Comparison of ENCODE assay signal across 8 mouse cellular contexts in the genomic region with DNA sequence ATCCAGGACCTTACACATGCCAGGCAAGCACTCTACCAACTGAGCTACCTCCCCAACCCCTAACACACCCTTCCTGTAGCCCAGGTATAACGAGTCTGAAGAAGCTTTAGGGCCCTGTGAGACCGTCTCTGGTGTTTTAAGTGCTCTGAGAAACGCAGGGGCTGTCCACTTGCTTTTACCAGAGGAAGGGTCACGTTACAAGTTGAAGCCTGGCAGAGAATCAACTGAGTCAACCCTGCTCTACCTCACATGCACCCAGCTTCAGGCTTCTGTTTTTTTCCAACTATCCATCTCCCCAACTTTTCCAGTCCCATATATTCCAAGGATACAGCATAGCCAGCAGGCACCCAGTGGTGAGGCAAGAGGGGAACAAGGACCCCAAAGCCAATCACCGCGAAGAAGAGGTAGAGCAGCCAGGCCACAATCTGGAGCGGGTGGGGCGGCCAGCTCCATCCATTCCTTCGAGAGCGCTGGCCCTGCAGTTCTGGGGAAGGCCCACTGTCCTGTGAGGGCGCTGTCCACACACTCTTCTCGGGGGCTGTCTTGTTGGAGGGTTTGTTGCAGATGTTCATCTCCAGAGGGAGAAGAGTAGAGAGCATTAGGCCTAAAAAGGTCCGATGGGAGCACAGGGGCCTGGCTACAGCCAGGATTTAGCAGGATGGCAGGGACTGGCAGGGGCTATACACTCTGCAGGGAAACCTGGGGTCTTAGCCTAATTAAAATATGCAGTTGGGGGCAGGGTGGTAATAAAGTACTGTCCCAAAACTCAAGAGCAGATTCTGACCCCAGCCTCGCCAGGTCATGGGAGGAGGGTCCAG. TPM values are rescaled to one million over a fixed set of nuclear protein-coding genes. Genes with fewer than 3 reads are reported as not detected.
DNase-seq lines count a peak whose midpoint lies in the region; ATAC-seq lines count a peak whose summit lies in the region.

No protein-coding gene starts in this region.

- peak; percentile 97 for DNase-seq in heart, adult 11 months
- no peak for DNase-seq in heart, postnatal 25 days (ENCODE audit: low spot score)
- peak; percentile 80 for DNase-seq in adipocyte (ENCODE audit: low spot score)
- peak; percentile 69 to 71 for DNase-seq in gastrocnemius, postnatal 36 days
- DNase-seq in kidney, postnatal 10 days: peak; percentile 77
- DNase-seq in mesoderm, embryonic 11.5 days (ENCODE audit: low read depth, low spot score): peak; percentile 67
- no peak for DNase-seq in layer of hippocampus, adult 8-10 months (ENCODE audit: low spot score in 2 of 2)

- intact Hi-C loops in heart, postnatal 25 days (cut with DNase I): loop anchor here (2.0 to 5.0 kb wide), 3 partner anchors 34 to 71 kb away; a partner anchor contains a TSS
- intact Hi-C loops in gastrocnemius, postnatal 36 days (cut with DNase I): loop anchor here (5.0 kb wide), 2 partner anchors 49 to 69 kb away; no protein-coding TSS in a partner anchor

- ATAC-seq in activated CD4-positive, CD25-positive, alpha-beta regulatory T cell, adult 4 months: no peak

RNA-seq across cellular contexts. Expression of a gene that starts 12.1 kb away (rescaled TPM):
- 10 to 100 TPM; 51.4 TPM for total RNA-seq in heart, postnatal 25 days (2021)
- 10 to 100 TPM; 54.1 to 54.9 TPM for total RNA-seq in gastrocnemius, postnatal 36 days (2021)
- polyA plus RNA-seq in activated CD4-positive, CD25-positive, alpha-beta regulatory T cell, adult 4 months (2017; shearing (Covaris generic)): under 1 TPM; 0.50 to 0.60 TPM
- total RNA-seq in layer of hippocampus, adult 8-10 months (2022): 10 to 100 TPM; 42.2 to 55.5 (median 47.9) TPM

RNA-seq across cellular contexts. Expression of a gene that starts 13.3 kb away (rescaled TPM):
- total RNA-seq in heart, postnatal 25 days (2021): 10 to 100 TPM; 12.8 to 13.6 TPM
- total RNA-seq in gastrocnemius, postnatal 36 days (2021): 1 to 10 TPM; 8.1 to 8.3 TPM
- polyA plus RNA-seq in activated CD4-positive, CD25-positive, alpha-beta regulatory T cell, adult 4 months (2017; shearing (Covaris generic)): under 1 TPM; 0.43 to 0.62 TPM
- total RNA-seq in layer of hippocampus, adult 8-10 months (2022): 10 to 100 TPM; 35.1 to 41.2 (median 40.8) TPM

RNA-seq across cellular contexts. Expression of a gene that starts 35.1 kb away (rescaled TPM):
- total RNA-seq in heart, postnatal 25 days (2021): under 1 TPM; 0.13 to 0.36 TPM
- total RNA-seq in gastrocnemius, postnatal 36 days (2021): under 1 TPM in 1 of 2 experiments, not detected in 1; 0.22 TPM
- not detected for polyA plus RNA-seq in activated CD4-positive, CD25-positive, alpha-beta regulatory T cell, adult 4 months (2017; shearing (Covaris generic))
- total RNA-seq in layer of hippocampus, adult 8-10 months (2022): not detected

Comparison
In these comparisons a context has a peak if more than half of its experiments do, and no peak if none do; other contexts are left out.
1. DNase-seq: peak in heart, adult 11 months (single experiment), adipocyte (single experiment), gastrocnemius, postnatal 36 days (2 of 2), kidney, postnatal 10 days (single experiment) and mesoderm, embryonic 11.5 days (single experiment); none in heart, postnatal 25 days (single experiment) and layer of hippocampus, adult 8-10 months (0 of 2).